Mouse (Mus musculus): Measurements from ENCODE around the gene Ecm1. TPM values are rescaled to one million over a fixed set of nuclear protein-coding genes. Genes with fewer than 3 reads are reported as not detected.
A peak's percentile ranks its signal among the peaks of the same experiment; 100 is the strongest.
"Not testable (repeated sequence)": the region's sequence is repeated elsewhere in the genome, so short reads cannot be mapped to it uniquely, and the experiment has no call there.

The Ecm1 gene
- total RNA-seq, 1 experiment from 2014 or later, result 1.6 TPM

DNA sequence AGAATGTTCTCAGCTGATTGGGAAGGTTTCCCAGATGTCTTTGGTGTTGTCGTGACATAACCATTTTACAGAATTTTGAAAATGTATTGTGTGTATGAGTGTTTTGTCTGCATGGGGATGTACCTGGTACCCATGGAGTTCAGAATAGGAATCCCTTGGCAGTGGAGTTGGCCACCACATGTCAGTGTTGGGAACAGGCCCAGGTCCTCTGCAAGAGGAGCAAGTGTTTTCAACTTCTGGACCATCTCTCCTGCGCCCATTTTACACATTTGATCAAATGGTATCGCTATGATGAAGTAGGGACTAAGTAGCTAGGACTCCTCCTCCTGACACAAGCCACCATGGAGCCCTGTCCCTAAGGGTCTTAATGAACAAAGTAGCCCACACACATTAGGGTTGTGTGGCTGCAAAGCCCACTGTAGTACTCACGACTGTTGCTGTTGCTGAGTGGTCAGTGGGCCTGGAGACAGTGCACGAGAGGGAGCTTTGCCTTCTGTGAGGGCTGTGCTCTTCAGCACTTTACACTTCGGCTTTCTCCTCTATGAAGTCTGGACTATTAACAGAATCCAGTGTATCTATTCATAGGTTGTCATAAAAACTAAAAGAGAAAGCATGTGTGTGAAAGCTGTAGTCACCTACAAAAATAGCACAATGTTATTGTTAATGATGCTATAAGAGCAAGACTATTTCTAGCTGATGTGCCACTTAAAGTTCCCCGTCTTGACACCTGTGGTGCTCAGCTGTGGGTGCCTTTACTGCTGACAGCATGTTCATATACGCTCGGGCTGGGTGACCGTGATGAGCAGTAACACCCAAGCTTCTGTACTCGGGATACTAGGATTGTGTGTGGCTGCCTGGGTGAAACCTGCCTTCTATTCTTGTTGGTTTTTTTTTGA lies 44.3 kb downstream of the Ecm1 start:
- no peak for ATAC-seq (replicated peaks; ENCODE audit: insufficient number of reproducible peaks, low FRiP score, low TSS enrichment, poor library complexity, severe bottlenecking)

DNA sequence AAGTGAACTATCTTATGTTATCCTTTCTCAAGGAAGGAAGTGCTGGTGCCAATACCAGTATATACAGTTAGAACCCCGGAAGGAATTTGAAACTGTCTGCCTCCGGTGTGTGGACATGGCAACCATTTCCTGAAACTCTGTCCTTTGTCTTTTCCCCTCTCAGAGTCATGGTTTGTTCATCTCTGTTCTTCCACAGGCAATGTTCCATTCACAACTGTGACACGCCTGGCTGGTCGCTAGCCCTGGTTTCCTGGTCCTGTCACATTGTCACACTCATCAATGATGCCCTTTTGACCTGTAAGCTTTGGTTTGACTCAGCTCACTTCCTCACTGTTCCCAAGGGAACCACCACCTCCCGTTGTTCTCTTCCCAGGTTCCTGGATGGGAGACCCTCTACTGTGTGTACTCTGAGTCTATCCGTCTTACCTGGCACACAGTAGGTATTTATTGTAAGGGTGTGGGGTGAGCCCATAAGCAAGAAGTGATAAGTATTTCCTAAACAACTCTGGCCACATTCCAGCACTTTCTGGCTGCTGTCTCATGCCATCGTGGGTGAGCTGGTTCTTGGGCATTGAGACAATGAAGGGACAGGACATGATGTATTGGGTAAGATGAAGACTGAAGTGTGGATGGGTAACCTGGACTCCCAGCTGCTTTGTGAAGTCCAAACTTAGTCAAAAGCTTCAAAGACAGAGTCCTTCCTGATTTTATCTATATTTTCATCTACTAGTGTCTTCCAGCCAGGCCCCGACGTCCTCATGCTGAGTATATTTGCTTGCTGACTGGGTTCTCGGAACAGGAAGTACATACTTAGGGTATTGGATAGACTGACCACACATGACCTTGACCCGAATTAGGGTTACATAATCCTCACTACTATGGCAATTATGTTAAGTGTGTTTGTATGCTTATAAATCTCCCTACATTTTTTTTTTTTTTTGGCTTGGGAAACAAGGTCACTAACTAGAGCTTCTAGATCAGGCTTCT lies 45.3 kb downstream of the Ecm1 start:
- peak; percentile 82 for ATAC-seq (replicated peaks; ENCODE audit: insufficient number of reproducible peaks, low FRiP score, low TSS enrichment, poor library complexity, severe bottlenecking)

DNA sequence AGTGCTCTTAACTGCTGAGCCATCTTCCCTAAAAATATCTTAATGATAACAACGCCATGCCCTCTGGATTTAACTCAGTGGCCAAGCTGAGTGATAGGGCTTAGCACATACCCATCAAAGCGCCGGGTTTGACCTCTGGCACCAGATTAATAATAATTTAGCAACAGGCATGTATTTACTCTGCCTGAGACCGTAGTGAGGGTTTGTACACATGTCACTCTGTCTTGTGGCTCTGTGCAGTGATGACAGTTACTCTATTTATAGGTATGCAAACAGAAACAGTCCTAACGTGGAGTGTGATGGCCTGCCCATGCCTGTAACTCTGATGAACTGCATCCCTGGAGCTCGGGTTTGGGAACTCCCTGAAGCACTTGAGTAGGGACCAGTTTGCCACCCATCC lies 46.7 kb downstream of the Ecm1 start:
- ATAC-seq (replicated peaks; ENCODE audit: insufficient number of reproducible peaks, low FRiP score, low TSS enrichment, poor library complexity, severe bottlenecking), result no peak

DNA sequence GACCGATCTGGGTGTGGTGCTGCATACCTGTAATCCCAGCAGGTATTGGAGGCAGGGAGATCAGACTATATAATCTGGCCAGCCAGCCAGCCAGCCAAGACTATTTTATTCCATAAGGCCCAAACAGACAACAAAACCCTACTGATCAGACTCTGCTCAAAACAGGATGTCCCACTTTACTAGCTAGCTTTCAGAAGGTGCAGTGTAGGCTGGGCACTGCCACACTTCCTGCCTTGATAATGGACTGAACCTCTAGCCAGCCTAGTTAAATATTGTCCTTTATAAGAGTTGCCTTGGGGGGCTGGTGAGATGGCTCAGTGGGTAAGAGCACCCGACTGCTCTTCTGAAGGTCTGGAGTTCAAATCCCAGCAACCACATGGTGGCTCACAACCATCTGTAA lies 48.8 kb downstream of the Ecm1 start:
- not testable (repeated sequence) for ATAC-seq (replicated peaks; ENCODE audit: insufficient number of reproducible peaks, low FRiP score, low TSS enrichment, poor library complexity, severe bottlenecking)

DNA sequence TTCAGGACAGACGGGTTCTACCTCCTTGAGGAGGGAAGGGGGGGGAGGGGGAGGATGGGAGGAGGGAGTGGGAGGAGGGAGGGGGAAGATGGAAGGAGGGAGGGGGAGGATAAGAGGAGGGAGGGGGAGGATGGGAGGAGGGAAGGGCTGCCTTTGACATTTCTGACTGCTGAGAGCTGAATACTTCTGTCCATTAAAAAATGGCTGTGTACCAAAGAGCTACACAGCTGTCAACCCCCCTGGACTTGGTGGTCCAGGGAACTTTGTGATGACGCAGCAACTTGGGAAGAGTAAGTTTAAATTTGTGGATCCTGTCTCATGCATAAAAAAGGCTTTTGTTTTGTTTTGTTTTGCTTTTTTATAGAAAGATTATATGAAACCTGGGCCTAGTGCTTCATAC lies 49.4 kb downstream of the Ecm1 start:
- no peak for ATAC-seq (replicated peaks; ENCODE audit: insufficient number of reproducible peaks, low FRiP score, low TSS enrichment, poor library complexity, severe bottlenecking)

DNA sequence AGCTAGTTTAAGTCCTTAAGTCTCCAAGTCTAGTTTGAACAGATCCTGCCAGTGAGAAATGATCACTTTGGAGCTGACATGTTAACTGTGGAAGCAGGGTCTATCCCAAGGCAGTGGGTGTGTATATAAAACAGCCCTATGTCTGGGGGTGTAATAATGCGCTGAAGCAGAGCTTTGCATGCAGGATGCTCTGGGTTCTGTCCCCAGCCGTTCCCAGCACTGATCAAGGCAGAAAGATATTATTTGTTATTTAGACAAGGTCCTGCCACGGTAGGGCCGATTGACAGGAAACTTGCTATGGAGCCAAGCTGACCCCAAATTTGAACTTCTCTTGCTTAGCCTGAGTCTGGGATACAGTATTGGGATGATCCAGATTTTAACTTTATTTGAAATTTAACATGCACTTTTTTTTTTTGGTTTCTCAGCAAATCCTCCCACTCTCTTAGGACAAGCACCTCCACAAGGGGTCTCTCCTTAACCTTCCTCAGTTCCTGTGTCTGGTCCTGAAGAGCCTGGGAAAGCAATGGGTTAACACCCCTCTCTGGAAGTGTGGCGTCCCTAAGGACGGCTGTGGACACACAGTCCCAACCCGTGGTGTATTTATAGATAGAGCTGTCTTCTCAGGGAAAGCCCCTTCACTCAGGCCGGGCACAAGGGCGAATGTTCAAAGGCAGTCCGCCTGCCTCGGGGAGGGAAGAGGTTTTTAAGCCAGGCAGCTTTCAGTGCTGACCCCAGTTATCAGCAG lies 50.0 kb downstream of the Ecm1 start:
- no peak for ATAC-seq (replicated peaks; ENCODE audit: insufficient number of reproducible peaks, low FRiP score, low TSS enrichment, poor library complexity, severe bottlenecking)

DNA sequence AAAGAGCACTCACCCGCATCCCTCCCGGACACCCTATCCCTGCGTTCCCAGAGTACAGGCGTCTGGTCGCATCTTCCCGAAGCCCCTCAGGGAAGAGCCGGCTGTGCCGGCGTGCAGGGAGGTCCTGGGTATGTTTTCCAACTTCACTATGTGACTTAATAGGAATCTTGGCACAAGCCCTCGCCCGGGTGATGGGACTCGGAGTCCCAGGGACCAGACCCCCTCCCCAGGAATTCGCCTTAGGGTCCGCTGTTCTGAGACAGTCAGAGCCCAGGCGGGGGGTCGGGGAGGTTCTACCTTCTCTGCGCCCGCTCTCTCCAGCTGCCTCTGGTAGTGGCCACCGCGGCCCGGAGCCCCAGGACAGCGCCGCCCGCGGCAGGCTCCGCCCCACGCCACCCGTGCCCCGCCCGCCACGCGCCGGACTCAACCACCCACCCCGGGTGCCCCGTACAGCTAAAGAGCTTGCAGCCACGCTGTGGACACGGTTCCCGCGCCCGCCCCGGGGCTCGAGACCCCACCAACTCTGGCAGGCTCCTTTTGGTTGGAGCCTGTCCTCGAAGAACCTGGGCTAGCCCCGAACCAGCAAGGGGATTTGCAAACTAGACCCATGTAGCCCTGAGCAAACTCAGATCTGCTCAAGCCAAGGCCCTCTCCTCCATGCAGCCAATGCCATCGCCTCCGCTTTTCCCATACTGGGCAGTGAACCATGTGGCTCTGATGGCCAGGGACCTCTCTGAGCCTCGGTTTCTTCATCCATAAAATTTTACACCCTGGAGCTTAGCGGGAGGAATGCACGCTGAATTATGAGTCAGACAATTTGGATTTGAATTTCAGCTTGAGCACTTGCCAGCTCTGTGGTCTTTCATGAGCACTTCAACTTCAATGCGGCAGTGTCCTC lies 51.6 kb downstream of the Ecm1 start, which contains the start of gene Adamtsl4:
Adamtsl4 (minus strand) TSS at position 394 of the 898 bp plus-strand sequence.
- no peak; the same call in 1 of the 2 replicates for ATAC-seq (replicated peaks; ENCODE audit: insufficient number of reproducible peaks, low FRiP score, low TSS enrichment, poor library complexity, severe bottlenecking)

DNA sequence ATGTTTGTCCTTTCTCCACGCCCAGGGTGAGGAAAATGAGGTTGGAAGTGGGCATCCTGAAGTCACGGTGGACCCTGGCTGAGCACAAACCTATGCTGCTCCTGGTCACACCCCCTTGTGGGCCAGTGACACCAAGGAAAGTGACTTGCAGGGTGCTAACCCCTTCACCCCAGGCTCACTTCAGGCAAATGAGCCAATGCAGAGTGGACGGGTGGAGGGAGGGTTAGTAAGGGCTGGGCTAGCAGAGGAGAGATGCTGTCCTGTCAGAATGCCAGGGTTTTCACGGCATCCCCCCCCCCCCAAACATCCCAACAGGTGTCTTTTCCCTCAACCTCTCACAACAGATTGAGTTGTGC lies 52.2 kb downstream of the Ecm1 start:
- no peak for ATAC-seq (replicated peaks; ENCODE audit: insufficient number of reproducible peaks, low FRiP score, low TSS enrichment, poor library complexity, severe bottlenecking)

DNA sequence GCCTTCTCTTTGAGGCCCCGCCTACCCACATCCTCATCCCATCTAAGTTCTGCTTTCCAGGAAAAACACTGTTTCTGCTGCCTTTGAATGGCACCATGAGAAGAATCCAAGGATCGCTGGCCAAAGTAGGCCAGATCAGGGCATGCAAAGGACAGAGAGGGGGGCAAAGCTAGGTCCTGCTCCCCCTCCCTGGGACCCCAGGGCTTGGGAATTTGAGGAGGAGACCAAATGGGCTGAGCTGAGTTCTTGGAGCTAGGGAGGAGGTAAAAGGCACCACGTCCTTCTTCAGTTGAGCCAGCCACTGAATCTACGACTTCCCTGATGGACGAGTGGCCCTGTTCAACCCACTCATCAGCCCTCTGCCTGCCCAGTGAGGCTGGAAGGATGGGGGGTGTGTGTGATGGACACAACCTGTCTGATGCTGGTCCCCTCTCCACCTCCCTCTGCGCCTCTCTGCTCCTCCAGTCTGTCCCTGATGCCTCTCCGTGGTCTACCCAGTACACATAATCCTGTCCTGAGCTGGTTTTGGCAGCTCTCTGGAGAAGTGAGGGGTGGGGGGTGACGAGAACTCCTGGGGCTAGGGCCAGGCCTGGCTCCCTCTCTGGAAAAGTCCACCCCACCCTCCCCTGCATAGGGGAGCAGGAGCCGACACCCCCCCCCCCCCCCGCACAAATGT lies 52.7 kb downstream of the Ecm1 start:
- no peak; the same call in 1 of the 2 replicates for ATAC-seq (replicated peaks; ENCODE audit: insufficient number of reproducible peaks, low FRiP score, low TSS enrichment, poor library complexity, severe bottlenecking)

DNA sequence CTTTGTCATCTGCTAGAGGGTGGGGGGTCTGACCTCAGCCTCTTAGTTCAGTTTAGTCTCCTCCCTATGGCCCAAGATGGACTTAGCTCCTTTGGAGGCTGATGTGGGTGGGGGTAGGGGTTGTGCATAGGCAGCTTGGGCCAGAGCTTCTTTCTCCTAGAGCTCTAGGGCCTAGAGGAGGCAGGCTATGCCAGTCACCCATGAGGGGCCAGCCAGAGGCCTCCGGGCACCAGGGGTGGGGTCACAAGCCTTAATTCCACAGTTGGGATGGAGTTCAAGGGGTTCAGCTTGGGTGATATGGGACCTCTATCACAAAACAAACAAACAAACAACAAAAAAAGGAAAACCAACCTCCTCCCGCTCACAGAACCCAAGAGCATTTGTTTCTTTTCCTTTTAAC lies 53.7 kb downstream of the Ecm1 start:
- no peak for ATAC-seq (replicated peaks; ENCODE audit: insufficient number of reproducible peaks, low FRiP score, low TSS enrichment, poor library complexity, severe bottlenecking)

DNA sequence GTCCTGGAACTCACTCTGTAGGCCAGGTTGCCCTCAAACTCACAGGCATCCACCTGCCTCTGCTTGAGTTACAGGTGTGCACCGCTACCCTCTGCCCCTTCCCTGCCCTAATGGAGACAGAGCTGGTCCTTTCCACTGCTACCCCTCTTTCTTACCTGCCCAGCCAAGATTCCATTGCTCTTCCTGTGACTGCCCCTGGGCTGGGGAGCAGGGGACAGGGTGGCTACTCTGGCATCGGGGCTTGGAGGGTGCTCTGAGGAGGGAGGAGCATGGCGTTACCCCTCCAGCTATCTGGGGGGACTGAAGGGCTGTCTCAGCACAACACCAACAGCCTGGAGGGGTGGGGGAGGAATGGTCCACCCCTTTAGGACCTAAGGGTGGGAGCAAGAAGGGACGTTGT lies 54.1 kb downstream of the Ecm1 start:
- ATAC-seq (replicated peaks; ENCODE audit: insufficient number of reproducible peaks, low FRiP score, low TSS enrichment, poor library complexity, severe bottlenecking), result no peak

DNA sequence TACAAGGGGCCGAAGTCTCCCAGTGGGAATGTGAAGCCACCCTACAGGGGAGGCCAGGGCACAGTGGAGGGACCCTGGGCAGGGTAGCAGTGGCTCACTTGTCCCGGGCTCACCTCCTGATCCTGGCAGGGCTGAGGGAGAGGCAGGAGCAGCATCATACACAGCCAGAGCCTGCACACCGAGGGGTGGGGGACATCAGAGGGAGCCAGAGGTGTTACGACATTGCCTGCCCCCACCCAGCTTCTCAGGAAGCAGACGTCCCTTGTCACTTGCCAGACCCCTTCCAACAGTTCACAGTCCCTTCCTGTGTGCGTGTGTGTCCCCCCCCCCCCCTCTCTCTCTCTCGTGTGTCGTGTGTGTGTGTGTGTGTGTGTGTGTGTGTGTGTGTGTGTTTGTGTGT lies 54.5 kb downstream of the Ecm1 start:
- no peak for ATAC-seq (replicated peaks; ENCODE audit: insufficient number of reproducible peaks, low FRiP score, low TSS enrichment, poor library complexity, severe bottlenecking)

Other genes with a start within 250 kb of the Ecm1 start
- 0.19 to 0.87 TPM (median 0.75 TPM) in 3 replicates for gene Ctsk, start 240.3 kb downstream of the Ecm1 start, total RNA-seq (2017)
- 2,267 to 4,734 TPM (median 3,937 TPM) in 3 replicates for gene Ctss, start 212.8 kb downstream of the Ecm1 start, total RNA-seq (2017)
- gene Hormad1, start 179.9 kb downstream of the Ecm1 start, total RNA-seq (2017), result not detected in 3 replicates
- 26.6 to 53.1 TPM (median 29.7 TPM) in 3 replicates for gene Golph3l, start 150.6 kb downstream of the Ecm1 start, total RNA-seq (2017)
- 127 to 153 TPM (median 131 TPM) in 3 replicates for gene Ensa, start 114.6 kb downstream of the Ecm1 start, total RNA-seq (2017)
- 678 to 973 TPM (median 884 TPM) in 3 replicates for gene Mcl1, start 80.8 kb downstream of the Ecm1 start, total RNA-seq (2017)
- 0.38 to 7.2 TPM (median 0.53 TPM) in 3 replicates for gene Adamtsl4, start 51.7 kb downstream of the Ecm1 start, total RNA-seq (2017)
- gene Tars2, start 20.6 kb upstream of the Ecm1 start, total RNA-seq (2017), result 15.4 to 29.0 TPM (median 21.4 TPM) in 3 replicates
- 47.5 to 52.2 TPM (median 48.5 TPM) in 3 replicates for gene Rprd2, start 79.3 kb upstream of the Ecm1 start, total RNA-seq (2017)
- gene Prpf3, start 116.3 kb upstream of the Ecm1 start, total RNA-seq (2017), result 30.1 to 50.7 TPM (median 32.2 TPM) in 3 replicates
- gene Mrps21, start 131.9 kb upstream of the Ecm1 start, total RNA-seq (2017), result 241 to 323 TPM (median 321 TPM) in 3 replicates
- 6.4 to 16.6 TPM (median 10.2 TPM) in 3 replicates for gene Ciart, start 142.7 kb upstream of the Ecm1 start, total RNA-seq (2017)
- 148 to 259 TPM (median 230 TPM) in 3 replicates for gene BC028528, start 152.4 kb upstream of the Ecm1 start, total RNA-seq (2017)
- gene Aph1a, start 154.4 kb upstream of the Ecm1 start, total RNA-seq (2017), result 27.5 to 35.0 TPM (median 32.8 TPM) in 3 replicates
- gene Car14, start 165.1 kb upstream of the Ecm1 start, total RNA-seq (2017), result not detected in 3 replicates
- 108 to 150 TPM (median 134 TPM) in 3 replicates for gene Anp32e, start 189.7 kb upstream of the Ecm1 start, total RNA-seq (2017)